Mouse (Mus musculus): ENCODE measurements around the gene Wdr31.
"Not testable (repeated sequence)": the region's sequence is repeated elsewhere in the genome, so short reads cannot be mapped to it uniquely, and the experiment has no call there.

Gene Wdr31

GRCm38 (mm10) chr4:62495946-62496345, 25.2 kb upstream of the Wdr31 start:
- no peak for DNase-seq (ENCODE audit: low spot score in 2 of 2)

GRCm38 (mm10) chr4:62494230-62494629, 23.5 kb upstream of the Wdr31 start:
- DNase-seq (ENCODE audit: low spot score in 2 of 2): no peak

GRCm38 (mm10) chr4:62492682-62493081, 22.0 kb upstream of the Wdr31 start:
- DNase-seq (ENCODE audit: low spot score in 2 of 2): no peak

- no peak for DNase-seq (ENCODE audit: low spot score in 2 of 2)
Observed at GRCm38 (mm10) chr4:62487914-62488313, 17.2 kb upstream of the Wdr31 start.

- DNase-seq (ENCODE audit: low spot score in 2 of 2): no peak
Observed at GRCm38 (mm10) chr4:62487172-62487571, 16.5 kb upstream of the Wdr31 start.

GRCm38 (mm10) chr4:62486162-62486696, 15.5 kb upstream of the Wdr31 start:
- DNase-seq (ENCODE audit: low spot score in 2 of 2): no peak

GRCm38 (mm10) chr4:62485450-62486161, 14.9 kb upstream of the Wdr31 start:
- no peak for DNase-seq (ENCODE audit: low spot score in 2 of 2)

- no peak for DNase-seq (ENCODE audit: low spot score in 2 of 2)
Observed at GRCm38 (mm10) chr4:62484928-62485327, 14.2 kb upstream of the Wdr31 start.

- DNase-seq (ENCODE audit: low spot score in 2 of 2): no peak
Observed at GRCm38 (mm10) chr4:62480709-62481605, 10.3 kb upstream of the Wdr31 start.

- peak in 1 of 2 experiments; percentile 35 for DNase-seq (ENCODE audit: low spot score in 2 of 2)
Observed at GRCm38 (mm10) chr4:62479937-62480708, 9.4 kb upstream of the Wdr31 start, which contains the start of gene Bspry. Bspry (plus strand) TSS chr4:62480053.

GRCm38 (mm10) chr4:62479593-62479936, 8.9 kb upstream of the Wdr31 start:
- DNase-seq (ENCODE audit: low spot score in 2 of 2): not testable (repeated sequence)

GRCm38 (mm10) chr4:62477542-62478244, 7.0 kb upstream of the Wdr31 start:
- no peak for DNase-seq (ENCODE audit: low spot score in 2 of 2)

- no peak for DNase-seq (ENCODE audit: low spot score in 2 of 2)
Observed at GRCm38 (mm10) chr4:62475793-62476192, 5.1 kb upstream of the Wdr31 start.

GRCm38 (mm10) chr4:62475131-62475530, 4.4 kb upstream of the Wdr31 start:
- no peak for DNase-seq (ENCODE audit: low spot score in 2 of 2)

GRCm38 (mm10) chr4:62472071-62472470, 1.4 kb upstream of the Wdr31 start:
- no peak for DNase-seq (ENCODE audit: low spot score in 2 of 2)

- DNase-seq (ENCODE audit: low spot score in 2 of 2): no peak
Observed at GRCm38 (mm10) chr4:62468158-62468557, 2.5 kb downstream of the Wdr31 start.

GRCm38 (mm10) chr4:62463124-62463523, 7.6 kb downstream of the Wdr31 start:
- no peak for DNase-seq (ENCODE audit: low spot score in 2 of 2)

GRCm38 (mm10) chr4:62460348-62460747, 10.3 kb downstream of the Wdr31 start:
- DNase-seq (ENCODE audit: low spot score in 2 of 2): no peak

GRCm38 (mm10) chr4:62459081-62459480, 11.6 kb downstream of the Wdr31 start:
- no peak for DNase-seq (ENCODE audit: low spot score in 2 of 2)

GRCm38 (mm10) chr4:62454995-62455394, 15.7 kb downstream of the Wdr31 start:
- DNase-seq (ENCODE audit: low spot score in 2 of 2): peak in 1 of 2 experiments; percentile 31

GRCm38 (mm10) chr4:62440986-62441385, 29.7 kb downstream of the Wdr31 start:
- DNase-seq (ENCODE audit: low spot score in 2 of 2): no peak

Data from spleen, postnatal 14 days (tissue).